Mouse (Mus musculus): ENCODE data around the gene Cd69. TPM values are rescaled to one million over a fixed set of nuclear protein-coding genes. Genes with fewer than 3 reads are reported as not detected.

Cd69 gene
- polyA plus RNA-seq, 1 experiment from 2014 or later, result not detected

- DNase-seq (peak; percentile 78), ATAC-seq (ENCODE audit: insufficient read depth) (no peak)
- Histone ChIP-seq H3K4me3 (ENCODE audit: low read depth, low read length) (no peak overlapping the region), H3K9ac (no peak overlapping the region), H3K36me3 (ENCODE audit: insufficient read depth) (no peaks in the 10 kb centered on the region), H3K27ac (ENCODE audit: low read depth) (peak overlapping the region; percentile 36; the same call in 1 of the 2 replicates), H3K4me2 (no peak overlapping the region), H3K4me1 (ENCODE audit: insufficient read depth) (peaks cover 21% of the 10 kb centered on the region), H3K27me3 (ENCODE audit: insufficient read depth, low read length) (no peaks in the 10 kb centered on the region), H3K9me3 (ENCODE audit: low read depth, low read length) (no peaks in the 10 kb centered on the region)
- WGBS, result 47% methylated on average over 9 of the region's 9 CpGs
- TF ChIP-seq CTCF (IDR thresholded peaks at IDR 0.05; ENCODE audit: low read depth), result no peak
Observed at GRCm38 (mm10) chr6:129232842-129233205, 42.4 kb downstream of the Cd69 start.

- DNase-seq, result no peak
- WGBS, result 61% methylated on average over 5 of the region's 5 CpGs
- H3K9ac ChIP-seq, result no peak overlapping the region
- no peak for TF ChIP-seq CTCF (IDR thresholded peaks at IDR 0.05; ENCODE audit: low read depth)
- no peaks in the 10 kb centered on the region for H3K27me3 ChIP-seq (ENCODE audit: insufficient read depth, low read length)
- no peaks in the 10 kb centered on the region for H3K9me3 ChIP-seq (ENCODE audit: low read depth, low read length)
- ATAC-seq (ENCODE audit: insufficient read depth), result no peak
- H3K4me1 ChIP-seq (ENCODE audit: insufficient read depth), result peaks cover 21% of the 10 kb centered on the region
- no peak overlapping the region for H3K4me3 ChIP-seq (ENCODE audit: low read depth, low read length)
- H3K27ac ChIP-seq (ENCODE audit: low read depth), result 0 out of 2 replicates have a peak overlapping the region, but pooled peaks have one; percentile 36
- no peak overlapping the region for H3K4me2 ChIP-seq
- no peaks in the 10 kb centered on the region for H3K36me3 ChIP-seq (ENCODE audit: insufficient read depth)
Observed at GRCm38 (mm10) chr6:129232005-129232841, 43.0 kb downstream of the Cd69 start.

GRCm38 (mm10) chr6:129229774-129230578 is 45.3 kb downstream of the Cd69 start:
- H3K9me3 ChIP-seq (ENCODE audit: low read depth, low read length), result no peaks in the 10 kb centered on the region
- H3K27me3 ChIP-seq (ENCODE audit: insufficient read depth, low read length), result no peaks in the 10 kb centered on the region
- peaks cover 21% of the 10 kb centered on the region for H3K4me1 ChIP-seq (ENCODE audit: insufficient read depth)
- no peak for TF ChIP-seq CTCF (IDR thresholded peaks at IDR 0.05; ENCODE audit: low read depth)
- 26% methylated on average over 3 of the region's 3 CpGs for WGBS
- H3K4me2 ChIP-seq, result no peak overlapping the region
- DNase-seq, result peak; percentile 96
- H3K4me3 ChIP-seq (ENCODE audit: low read depth, low read length), result no peak overlapping the region
- H3K36me3 ChIP-seq (ENCODE audit: insufficient read depth), result no peaks in the 10 kb centered on the region
- ATAC-seq (ENCODE audit: insufficient read depth), result peak; percentile 90
- H3K27ac ChIP-seq (ENCODE audit: low read depth), result peak overlapping the region; percentile 98
- H3K9ac ChIP-seq, result no peak overlapping the region

- ATAC-seq (ENCODE audit: insufficient read depth) (peak; percentile 23; the same call in 1 of the 2 replicates), DNase-seq (peak; percentile 49)
- Histone ChIP-seq H3K9me3 (ENCODE audit: low read depth, low read length) (no peaks in the 10 kb centered on the region), H3K36me3 (ENCODE audit: insufficient read depth) (no peaks in the 10 kb centered on the region), H3K9ac (no peak overlapping the region), H3K27me3 (ENCODE audit: insufficient read depth, low read length) (no peaks in the 10 kb centered on the region), H3K27ac (ENCODE audit: low read depth) (peak overlapping the region; percentile 98), H3K4me2 (no peak overlapping the region), H3K4me3 (ENCODE audit: low read depth, low read length) (no peak overlapping the region), H3K4me1 (ENCODE audit: insufficient read depth) (peaks cover 24% of the 10 kb centered on the region)
- TF ChIP-seq CTCF (IDR thresholded peaks at IDR 0.05; ENCODE audit: low read depth), result no peak
- 33% methylated on average over 3 of the region's 3 CpGs for WGBS
Observed at GRCm38 (mm10) chr6:129228935-129229773, 46.1 kb downstream of the Cd69 start.

GRCm38 (mm10) chr6:129225078-129225477 is 50.2 kb downstream of the Cd69 start:
- Histone ChIP-seq H3K27me3 (ENCODE audit: insufficient read depth, low read length) (no peaks in the 10 kb centered on the region), H3K4me2 (no peak overlapping the region), H3K27ac (ENCODE audit: low read depth) (no peak overlapping the region), H3K4me3 (ENCODE audit: low read depth, low read length) (no peak overlapping the region), H3K36me3 (ENCODE audit: insufficient read depth) (no peaks in the 10 kb centered on the region), H3K9me3 (ENCODE audit: low read depth, low read length) (no peaks in the 10 kb centered on the region), H3K9ac (no peak overlapping the region), H3K4me1 (ENCODE audit: insufficient read depth) (peaks cover 13% of the 10 kb centered on the region)
- no peak for TF ChIP-seq CTCF (IDR thresholded peaks at IDR 0.05; ENCODE audit: low read depth)
- WGBS, result 49% methylated on average over 2 of the region's 2 CpGs
- ATAC-seq (ENCODE audit: insufficient read depth), result no peak
- no peak for DNase-seq

GRCm38 (mm10) chr6:129224090-129224489 is 51.1 kb downstream of the Cd69 start:
- H3K4me3 ChIP-seq (ENCODE audit: low read depth, low read length), result no peak overlapping the region
- H3K4me2 ChIP-seq, result no peak overlapping the region
- H3K4me1 ChIP-seq (ENCODE audit: insufficient read depth), result peaks cover 6% of the 10 kb centered on the region
- H3K9me3 ChIP-seq (ENCODE audit: low read depth, low read length), result no peaks in the 10 kb centered on the region
- WGBS, result 57% methylated on average over 1 of the region's 1 CpGs
- no peaks in the 10 kb centered on the region for H3K27me3 ChIP-seq (ENCODE audit: insufficient read depth, low read length)
- H3K27ac ChIP-seq (ENCODE audit: low read depth), result no peak overlapping the region
- no peak overlapping the region for H3K9ac ChIP-seq
- no peak for TF ChIP-seq CTCF (IDR thresholded peaks at IDR 0.05; ENCODE audit: low read depth)
- no peaks in the 10 kb centered on the region for H3K36me3 ChIP-seq (ENCODE audit: insufficient read depth)
- no peak for DNase-seq
- ATAC-seq (ENCODE audit: insufficient read depth), result no peak

All from lung, embryonic 14.5 days (tissue).